Mouse (Mus musculus) liver, embryonic 11.5 days (tissue): ENCODE results near the gene Eci1. TPM values are rescaled to one million over a fixed set of nuclear protein-coding genes. Genes with fewer than 3 reads are reported as not detected.
"Not testable (repeated sequence)": the region's sequence is repeated elsewhere in the genome, so short reads cannot be mapped to it uniquely, and the experiment has no call there.

Source experiments
- ATAC-seq: fragments of 200-750 bp; cut with Nextera tagmentation; replicated peaks from 2 replicates; pipeline ENCODE4 v1.8.0; 2017; ENCODE audit warnings: moderate number of reproducible peaks, mild to moderate bottlenecking, moderate TSS enrichment, moderate library complexity; ENCODE audit not compliant: low FRiP score
- DNase-seq: peaks from one replicate; pipeline ENCODE4 v3.0.0-alpha.2; 2017; ENCODE audit warnings: low spot score
- H3K27ac ChIP-seq: fragments of 300-500 bp; sonication (generic); 2 replicates; pipeline ENCODE4 v1.5.1; 2014; ENCODE audit warnings: mild to moderate bottlenecking, low read depth, low read length, control low read depth
- H3K27me3 ChIP-seq: fragments of 300-500 bp; sonication (generic); replicated peaks from 2 replicates; pipeline ENCODE4 v1.6.1; 2014; ENCODE audit warnings: low read length, mixed read lengths; ENCODE audit not compliant: control insufficient read depth, insufficient read depth
- H3K36me3 ChIP-seq: fragments of 300-500 bp; sonication (generic); 2 replicates; pipeline ENCODE4 v1.6.1; 2014; ENCODE audit warnings: mild to moderate bottlenecking, low read length, moderate library complexity, mixed read lengths; ENCODE audit not compliant: control insufficient read depth, insufficient read depth
- H3K4me1 ChIP-seq: fragments of 300-500 bp; sonication (generic); replicated peaks from 2 replicates; pipeline ENCODE4 v1.6.1; 2014; ENCODE audit warnings: low read length, mixed read lengths; ENCODE audit not compliant: control insufficient read depth, insufficient read depth
- H3K4me2 ChIP-seq: fragments of 300-500 bp; sonication (generic); 2 replicates; pipeline ENCODE4 v1.6.1; 2014; ENCODE audit warnings: mild to moderate bottlenecking, control low read depth, moderate library complexity
- H3K4me3 ChIP-seq: fragments of 300-500 bp; sonication (generic); 2 replicates; pipeline ENCODE4 v1.5.1; 2014; ENCODE audit warnings: low read depth, low read length, control low read depth
- H3K9ac ChIP-seq: fragments of 300-500 bp; sonication (generic); 2 replicates; pipeline ENCODE4 v1.6.1; 2014; ENCODE audit warnings: low read depth, low read length, control low read depth
- H3K9me3 ChIP-seq: fragments of 300-500 bp; sonication (generic); 2 replicates; pipeline ENCODE4 v1.6.1; 2016; ENCODE audit warnings: low read length, inconsistent platforms, mixed read lengths; ENCODE audit not compliant: control insufficient read depth
- WGBS: fragments of 180-500 bp; shearing (Covaris S2); extraction: QIAGEN DNeasy Blood & Tissue Kit; methylation state at CpG from one replicate; pipeline ENCODE4 v1.1.7; 2014; 5-methylcytosine and 5-hydroxymethylcytosine counted together
- polyA plus RNA-seq: library from polyadenylated mRNA; unstranded; fragments of >200 nt; fragmentation: Nextera tagmentation; extraction: Ambion mirVana; gene quantifications from 2 replicates; pipeline ENCODE4 v1.2.1, GENCODE M21; 2014

Eci1 gene
- polyA plus RNA-seq, 1 experiment from 2014 or later = 126 TPM

DNA sequence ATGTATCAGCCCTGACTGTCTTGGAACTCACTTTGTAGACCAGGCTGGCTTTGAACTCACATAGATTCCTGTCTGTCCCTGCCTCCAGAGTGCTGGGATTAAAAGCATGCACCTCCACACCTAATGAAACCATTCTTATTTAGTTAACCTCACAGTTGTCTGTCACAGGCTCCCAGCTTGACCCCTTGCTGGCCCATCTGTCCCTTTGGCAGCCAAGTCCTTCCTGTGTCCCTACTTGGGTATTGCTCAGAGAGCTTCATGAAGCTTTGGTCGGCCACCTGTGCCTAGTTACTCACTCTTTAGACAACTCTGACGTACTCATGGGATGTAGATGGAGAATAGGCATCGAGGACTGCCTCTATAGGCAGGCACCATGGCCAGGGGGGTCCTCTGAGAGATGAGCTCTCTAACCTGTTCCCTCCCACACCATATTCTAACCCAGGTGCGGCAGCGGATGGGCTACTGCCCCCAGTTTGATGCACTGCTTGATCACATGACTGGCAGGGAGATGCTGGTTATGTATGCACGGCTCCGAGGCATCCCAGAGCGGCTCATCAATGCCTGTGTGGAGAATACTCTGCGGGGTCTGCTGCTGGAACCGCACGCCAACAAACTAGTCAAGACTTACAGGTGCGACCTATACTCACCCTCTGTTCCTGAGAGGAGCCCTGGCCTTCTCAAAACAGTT lies 19.2 kb upstream of the Eci1 start:
- H3K9ac ChIP-seq = no peak overlapping the region
- no peaks in the 10 kb centered on the region for H3K4me1 ChIP-seq
- H3K9me3 ChIP-seq = no peaks in the 10 kb centered on the region
- no peak for ATAC-seq
- DNase-seq = no peak
- no peaks in the 10 kb centered on the region for H3K27me3 ChIP-seq
- H3K4me3 ChIP-seq = no peak overlapping the region
- H3K36me3 ChIP-seq = peaks cover 29% of the 10 kb centered on the region
- H3K4me2 ChIP-seq = no peak overlapping the region
- 89% methylated on average over 12 of the region's 12 CpGs for WGBS
- no peak overlapping the region for H3K27ac ChIP-seq

DNA sequence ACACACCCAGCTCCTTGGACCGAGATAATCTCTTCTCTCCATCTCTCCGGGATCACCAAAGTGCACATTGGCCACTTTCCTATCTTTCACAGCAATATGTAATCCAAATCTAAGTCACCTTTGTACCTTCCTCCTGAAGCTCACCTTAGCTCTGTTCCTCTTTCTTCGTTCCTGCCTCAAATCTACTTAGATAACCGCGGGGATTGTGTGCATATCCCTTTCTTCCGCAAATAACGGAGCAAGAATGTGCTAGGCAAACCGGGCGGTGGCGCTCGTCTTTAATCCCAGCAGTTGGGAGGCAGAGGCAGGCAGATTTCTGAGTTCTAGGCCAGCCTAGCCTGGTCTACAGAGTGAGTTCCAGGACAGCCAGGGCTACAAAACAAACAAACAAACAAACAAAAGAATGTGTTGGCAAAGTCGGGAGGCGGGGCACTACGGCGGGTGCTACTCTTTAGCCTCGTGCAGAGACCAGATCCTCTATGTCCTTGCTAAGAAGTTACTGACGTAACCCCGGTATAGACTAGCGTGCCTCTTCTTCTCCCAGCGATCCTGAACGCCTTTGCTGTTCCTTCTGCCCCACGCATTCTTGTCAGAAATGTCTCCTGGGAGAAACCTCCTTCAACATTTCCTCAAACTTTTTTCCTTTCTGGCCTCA lies 12.8 kb upstream of the Eci1 start:
- H3K9ac ChIP-seq = peak overlapping the region; percentile 71
- peak overlapping the region; percentile 72 for H3K4me3 ChIP-seq
- no peaks in the 10 kb centered on the region for H3K27me3 ChIP-seq
- H3K36me3 ChIP-seq = peaks cover 20% of the 10 kb centered on the region
- H3K4me1 ChIP-seq = peaks cover 19% of the 10 kb centered on the region
- WGBS = 17% methylated on average over 22 of the region's 22 CpGs
- peak overlapping the region; percentile 84 for H3K27ac ChIP-seq
- DNase-seq (peak; percentile 46), ATAC-seq (peak; percentile 28)
- no peaks in the 10 kb centered on the region for H3K9me3 ChIP-seq
- H3K4me2 ChIP-seq = peak overlapping the region; percentile 63

DNA sequence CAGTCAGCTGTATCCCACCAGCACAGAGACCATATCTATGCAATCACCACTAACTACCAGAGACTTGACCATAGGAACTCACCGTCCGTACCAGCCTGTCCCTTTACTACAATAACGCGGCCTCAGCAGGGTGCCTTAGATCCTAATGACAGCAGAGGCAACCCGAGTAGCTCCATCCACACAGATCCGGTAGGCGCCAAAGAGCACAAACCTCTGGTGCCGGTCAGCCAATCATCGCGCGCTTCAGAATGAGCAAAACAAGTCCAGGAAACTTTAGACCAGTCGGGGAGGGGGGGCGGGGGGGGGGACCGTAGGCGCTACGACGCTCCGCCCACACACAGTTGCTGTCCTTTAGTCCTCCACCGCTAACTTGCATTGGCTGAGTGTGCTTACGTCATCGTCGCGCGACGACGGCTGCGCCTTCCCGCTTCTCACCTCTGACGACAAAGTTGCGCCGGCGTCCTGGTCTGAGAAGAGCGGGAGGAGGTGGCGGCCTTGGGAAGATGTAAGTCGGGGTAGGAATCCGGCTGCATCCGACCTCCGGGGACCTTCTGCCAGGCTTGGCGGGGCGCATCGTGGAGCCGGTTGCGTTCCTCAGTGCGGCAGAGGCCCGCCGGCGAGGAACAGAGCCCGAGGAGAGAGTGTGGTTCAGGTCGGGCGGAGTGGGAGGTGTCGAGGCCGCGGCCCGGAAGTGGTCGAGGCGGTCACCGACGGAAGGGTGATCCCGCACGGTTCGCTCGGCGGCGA lies 12.0 kb upstream of the Eci1 start, which contains the start of gene Rnps1:
Gene Rnps1, plus strand, starts transcription at position 336 of the 747 bp plus-strand sequence.
- H3K4me3 ChIP-seq = peak within 1 kb of the TSS; percentile 72
- peaks cover 27% of the 10 kb centered on the region for H3K36me3 ChIP-seq
- ATAC-seq (peak; percentile 93), DNase-seq (peak; percentile 99)
- H3K4me2 ChIP-seq = peak within 1 kb of the TSS; percentile 84
- H3K9me3 ChIP-seq = no peaks in the 10 kb centered on the region
- peak within 1 kb of the TSS; percentile 84 for H3K27ac ChIP-seq
- H3K9ac ChIP-seq = peak within 1 kb of the TSS; percentile 89
- under 1% methylated on average over 64 of the region's 64 CpGs for WGBS
- peaks cover 19% of the 10 kb centered on the region for H3K4me1 ChIP-seq
- H3K27me3 ChIP-seq = no peaks in the 10 kb centered on the region

GRCm38 (mm10) chr17:24415011-24415410 lies 11.4 kb upstream of the Eci1 start:
- WGBS = under 1% methylated on average over 21 of the region's 21 CpGs
- peak overlapping the region; percentile 89 for H3K9ac ChIP-seq
- H3K9me3 ChIP-seq = no peaks in the 10 kb centered on the region
- H3K4me3 ChIP-seq = peak overlapping the region; percentile 72
- H3K27ac ChIP-seq = peak overlapping the region; percentile 79
- DNase-seq (no peak), ATAC-seq (no peak)
- peaks cover 19% of the 10 kb centered on the region for H3K4me1 ChIP-seq
- peak overlapping the region; percentile 84 for H3K4me2 ChIP-seq
- H3K36me3 ChIP-seq = peaks cover 29% of the 10 kb centered on the region
- H3K27me3 ChIP-seq = no peaks in the 10 kb centered on the region

GRCm38 (mm10) chr17:24416051-24416652 lies 10.3 kb upstream of the Eci1 start:
- Histone ChIP-seq H3K4me2 (peak overlapping the region; percentile 84), H3K36me3 (peaks cover 34% of the 10 kb centered on the region), H3K4me3 (peak overlapping the region; percentile 72), H3K9ac (peak overlapping the region; percentile 89), H3K27ac (no peak overlapping the region), H3K27me3 (no peaks in the 10 kb centered on the region), H3K4me1 (peaks cover 19% of the 10 kb centered on the region), H3K9me3 (no peaks in the 10 kb centered on the region)
- 86% methylated on average over 3 of the region's 3 CpGs for WGBS
- DNase-seq = no peak
- no peak for ATAC-seq

DNA sequence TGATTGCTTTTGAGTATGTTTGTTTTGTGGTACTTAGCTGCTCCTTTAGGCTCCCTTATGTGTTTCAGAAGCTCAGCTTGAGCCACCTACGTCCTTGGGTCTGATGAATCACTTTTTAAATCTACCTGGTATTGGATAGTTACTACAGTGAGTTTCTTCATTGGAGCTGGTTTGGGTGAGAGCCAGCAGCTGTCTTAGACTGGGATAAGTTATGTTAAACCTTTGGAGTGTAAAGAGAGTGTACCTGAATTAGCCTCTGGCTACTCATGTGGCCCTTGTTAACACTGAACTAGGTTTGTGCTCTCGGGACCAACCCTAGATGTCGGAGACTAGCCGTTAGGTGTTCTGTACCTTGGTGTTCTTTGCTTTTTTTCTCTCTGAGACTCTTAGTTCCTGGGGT lies 3.3 kb upstream of the Eci1 start:
- WGBS = 94% methylated on average over 4 of the region's 4 CpGs
- H3K4me3 ChIP-seq = no peak overlapping the region
- no peak overlapping the region for H3K27ac ChIP-seq
- H3K9me3 ChIP-seq = no peaks in the 10 kb centered on the region
- peaks cover 59% of the 10 kb centered on the region for H3K36me3 ChIP-seq
- H3K4me1 ChIP-seq = 0 out of 2 replicates have a peak, but pooled peaks cover 5% of the 10 kb centered on the region
- DNase-seq = no peak
- no peak overlapping the region for H3K4me2 ChIP-seq
- no peak overlapping the region for H3K9ac ChIP-seq
- no peak for ATAC-seq
- no peaks in the 10 kb centered on the region for H3K27me3 ChIP-seq

DNA sequence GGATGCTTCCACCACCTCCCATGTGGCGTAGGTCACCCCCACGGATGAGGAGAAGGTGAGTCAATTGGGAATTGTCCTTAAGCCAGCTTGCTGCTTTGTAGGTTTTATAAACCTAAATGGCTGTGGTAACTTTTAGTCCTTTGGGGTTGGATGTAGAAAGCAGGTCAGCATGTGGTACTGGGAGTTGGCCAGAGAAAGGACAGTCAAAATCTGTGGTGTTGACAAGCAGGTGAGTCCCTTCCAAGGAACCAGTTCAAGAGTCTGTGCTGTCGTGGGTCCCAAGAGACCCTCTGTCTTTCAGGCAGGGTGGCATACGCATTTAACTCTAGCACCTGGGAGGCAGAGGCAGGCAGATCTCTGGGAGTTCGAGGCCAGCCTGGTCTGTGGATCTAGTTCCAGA lies 2.0 kb upstream of the Eci1 start:
- Histone ChIP-seq H3K36me3 (peaks cover 46% of the 10 kb centered on the region), H3K4me3 (no peak overlapping the region), H3K4me2 (no peak overlapping the region), H3K9me3 (no peaks in the 10 kb centered on the region), H3K27me3 (no peaks in the 10 kb centered on the region), H3K4me1 (0 out of 2 replicates have a peak, but pooled peaks cover 5% of the 10 kb centered on the region), H3K27ac (no peak overlapping the region), H3K9ac (no peak overlapping the region)
- 89% methylated on average over 5 of the region's 5 CpGs for WGBS
- ATAC-seq (no peak), DNase-seq (no peak)

- H3K4me1 ChIP-seq, H3K27ac ChIP-seq, ATAC-seq, H3K4me3 ChIP-seq, H3K27me3 ChIP-seq, H3K9ac ChIP-seq, H3K9me3 ChIP-seq, DNase-seq, H3K4me2 ChIP-seq: not testable (repeated sequence)
- H3K36me3 ChIP-seq = peaks cover 41% of the 10 kb centered on the region
- WGBS = 92% methylated on average over 5 of the region's 8 CpGs
These were observed 1.1 kb upstream of the Eci1 start for GRCm38 (mm10) chr17:24425326-24425725.
